Mouse (Mus musculus): ENCODE data around the gene Borcs7.

- TF ChIP-seq CTCF (IDR thresholded peaks at IDR 0.05; ENCODE audit: borderline replicate concordance, insufficient read depth, low read length) (no peak), POLR2A (IDR thresholded peaks at IDR 0.05; ENCODE audit: low read depth, low read length) (no peak)
Measured at GRCm38 (mm10) chr19:46707296-46708151, 17.8 kb downstream of the Borcs7 start, which contains the start of gene As3mt.

Measured in embryonic fibroblast, embryonic 13.5 days (primary cell).